In genomic region chr2:29124936-29125701, GRCm38 (mm10) we compare ENCODE assay signal across 1 mouse cellular context.
TF ChIP-seq lines count a peak whose summit lies in the region.

No protein-coding gene starts in this region.

TF ChIP-seq in CH12.LX, 34 proteins besides CTCF, POLR2A, EP300 and RAD21 (continued from another document):
- TF ChIP-seq E2F4 (IDR thresholded peaks at IDR 0.05; ENCODE audit: insufficient replicate concordance, low read depth, low read length), result peak; percentile 54; the same call in 1 of the 2 replicates
- no peak; the same call in 1 of the 2 replicates for TF ChIP-seq MAX (IDR thresholded peaks at IDR 0.05; ENCODE audit: low read length)
- TF ChIP-seq SIN3A (IDR thresholded peaks at IDR 0.05; ENCODE audit: low read length), result peak; percentile 82; the same call in 1 of the 2 replicates
- TF ChIP-seq USF2 (conservative IDR thresholded peaks at IDR 0.05; ENCODE audit: low read depth, low read length), result no peak
- no peak for TF ChIP-seq ZC3H11A (IDR thresholded peaks at IDR 0.05; ENCODE audit: low read depth, low read length)
- TF ChIP-seq HCFC1 (IDR thresholded peaks at IDR 0.05; ENCODE audit: low read depth, low read length), result peak; percentile 73
- 0 out of 2 replicates have a peak, but pooled peaks have one; percentile 22 for TF ChIP-seq MYC (IDR thresholded peaks at IDR 0.05; ENCODE audit: low read depth, low read length)
- no peak for TF ChIP-seq JUN (IDR thresholded peaks at IDR 0.05; ENCODE audit: insufficient read depth, low read depth, low read length)
- TF ChIP-seq ELF1 (IDR thresholded peaks at IDR 0.05; ENCODE audit: low read depth, low read length), result peak; percentile 72
- no peak for TF ChIP-seq JUND (conservative IDR thresholded peaks at IDR 0.05; ENCODE audit: low read depth, low read length)
- TF ChIP-seq POLR2AphosphoS2 (IDR thresholded peaks at IDR 0.05; ENCODE audit: low read depth, low read length), result no peak
- TF ChIP-seq IRF4 (IDR thresholded peaks at IDR 0.05; ENCODE audit: low read depth, low read length), result no peak
